Mouse (Mus musculus) ES-Bruce4 (cell line): ENCODE data around the gene Arl4d. TPM values are rescaled to one million over a fixed set of nuclear protein-coding genes. Genes with fewer than 3 reads are reported as not detected.

Experiments
- H3K27ac ChIP-seq: 2 replicates; pipeline ENCODE4 v1.5.1; 2012; ENCODE audit warnings: low read length, inconsistent platforms; ENCODE audit not compliant: insufficient read depth
- H3K27me3 ChIP-seq: 2 replicates; pipeline ENCODE4 v1.6.1; 2012; ENCODE audit warnings: mild to moderate bottlenecking, low read length, inconsistent platforms; ENCODE audit not compliant: control insufficient read depth, poor library complexity, insufficient read depth, severe bottlenecking
- H3K36me3 ChIP-seq: 2 replicates; pipeline ENCODE4 v1.6.1; 2012; ENCODE audit warnings: inconsistent platforms, mild to moderate bottlenecking, low read length, moderate library complexity; ENCODE audit not compliant: control insufficient read depth, poor library complexity, insufficient read depth, severe bottlenecking
- H3K4me1 ChIP-seq: one replicate; pipeline ENCODE4 v1.8.1; 2011; ENCODE audit warnings: low read length; ENCODE audit not compliant: control insufficient read depth, insufficient read depth
- H3K4me3 ChIP-seq: 2 replicates; pipeline ENCODE4 v1.5.1; 2011; ENCODE audit warnings: low read depth, mild to moderate bottlenecking, low read length
- H3K9ac ChIP-seq: 2 replicates; pipeline ENCODE4 v1.6.1; 2012; ENCODE audit warnings: low read depth, mild to moderate bottlenecking, inconsistent platforms; ENCODE audit not compliant: poor library complexity, severe bottlenecking
- H3K9me3 ChIP-seq: replicated peaks from 2 replicates; pipeline ENCODE4 v1.6.1; 2012; ENCODE audit warnings: mild to moderate bottlenecking, low read length, inconsistent platforms; ENCODE audit not compliant: control insufficient read depth, poor library complexity, insufficient read depth, severe bottlenecking
- CTCF ChIP-seq: IDR thresholded peaks from one replicate; pipeline ENCODE4 v1.8.1; 2011; ENCODE audit warnings: low read depth, low read length
- EP300 ChIP-seq: IDR thresholded peaks from 2 replicates; pipeline ENCODE4 v1.6.1; 2011; ENCODE audit warnings: low read depth, low read length; ENCODE audit not compliant: insufficient read depth
- POLR2A ChIP-seq: IDR thresholded peaks from one replicate; pipeline ENCODE4 v1.8.1; 2011; ENCODE audit warnings: low read length; ENCODE audit not compliant: insufficient read depth
- polyA plus RNA-seq: library from polyadenylated mRNA; stranded (reverse); fragments of >200 nt; gene quantifications from 2 replicates; pipeline ENCODE4 v1.2.4, GENCODE M21; 2011; ENCODE audit warnings: low read depth; ENCODE audit not compliant: missing spikeins, insufficient read depth, insufficient read length

Arl4d gene
- polyA plus RNA-seq, 1 experiment, result 5.1 TPM

GRCm38 (mm10) chr11:101695906-101696661 lies 30.7 kb downstream of the Arl4d start:
- Histone ChIP-seq H3K4me3 (peak overlapping the region; percentile 3; the same call in 1 of the 2 replicates), H3K4me1 (peaks cover 8% of the 10 kb centered on the region), H3K36me3 (no peaks in the 10 kb centered on the region), H3K27ac (peak overlapping the region; percentile 94), H3K9ac (peak overlapping the region; percentile 51), H3K9me3 (peaks cover 4% of the 10 kb centered on the region; the same call in 1 of the 2 replicates), H3K27me3 (no peaks in the 10 kb centered on the region)
- TF ChIP-seq EP300, result peak; percentile 95
- no peak for TF ChIP-seq CTCF
- no peak for TF ChIP-seq POLR2A

GRCm38 (mm10) chr11:101697156-101697861 lies 32.0 kb downstream of the Arl4d start:
- TF ChIP-seq EP300, result 0 out of 2 replicates have a peak, but pooled peaks have one; percentile 22
- no peak for TF ChIP-seq POLR2A
- TF ChIP-seq CTCF, result no peak
- no peak overlapping the region; the same call in 1 of the 2 replicates for H3K4me3 ChIP-seq
- no peaks in the 10 kb centered on the region for H3K36me3 ChIP-seq
- no peaks in the 10 kb centered on the region for H3K27me3 ChIP-seq
- peaks cover 4% of the 10 kb centered on the region; the same call in 1 of the 2 replicates for H3K9me3 ChIP-seq
- peak overlapping the region; percentile 94 for H3K27ac ChIP-seq
- H3K4me1 ChIP-seq, result peaks cover 8% of the 10 kb centered on the region
- H3K9ac ChIP-seq, result peak overlapping the region; percentile 49

GRCm38 (mm10) chr11:101698114-101698513 lies 32.8 kb downstream of the Arl4d start:
- Histone ChIP-seq H3K4me1 (peaks cover 8% of the 10 kb centered on the region), H3K4me3 (no peak overlapping the region), H3K27ac (peak overlapping the region; percentile 94), H3K36me3 (no peaks in the 10 kb centered on the region), H3K27me3 (no peaks in the 10 kb centered on the region), H3K9me3 (peaks cover 4% of the 10 kb centered on the region; the same call in 1 of the 2 replicates), H3K9ac (no peak overlapping the region)
- TF ChIP-seq POLR2A (no peak), EP300 (no peak), CTCF (no peak)

GRCm38 (mm10) chr11:101699556-101699955 lies 34.2 kb downstream of the Arl4d start:
- Histone ChIP-seq H3K27ac (no peak overlapping the region), H3K4me1 (peaks cover 8% of the 10 kb centered on the region), H3K27me3 (no peaks in the 10 kb centered on the region), H3K9ac (no peak overlapping the region), H3K4me3 (no peak overlapping the region), H3K9me3 (peaks cover 4% of the 10 kb centered on the region; the same call in 1 of the 2 replicates), H3K36me3 (no peaks in the 10 kb centered on the region)
- TF ChIP-seq POLR2A, result no peak
- no peak for TF ChIP-seq CTCF
- TF ChIP-seq EP300, result no peak

GRCm38 (mm10) chr11:101699991-101700390 lies 34.6 kb downstream of the Arl4d start:
- Histone ChIP-seq H3K27me3 (no peaks in the 10 kb centered on the region), H3K4me1 (peaks cover 8% of the 10 kb centered on the region), H3K9ac (no peak overlapping the region), H3K27ac (no peak overlapping the region), H3K36me3 (no peaks in the 10 kb centered on the region), H3K4me3 (no peak overlapping the region), H3K9me3 (peaks cover 4% of the 10 kb centered on the region; the same call in 1 of the 2 replicates)
- no peak for TF ChIP-seq CTCF

GRCm38 (mm10) chr11:101700446-101700845 lies 35.1 kb downstream of the Arl4d start:
- Histone ChIP-seq H3K4me3 (no peak overlapping the region), H3K9me3 (peaks cover 4% of the 10 kb centered on the region; the same call in 1 of the 2 replicates), H3K4me1 (peaks cover 4% of the 10 kb centered on the region), H3K9ac (no peak overlapping the region), H3K27ac (no peak overlapping the region), H3K27me3 (no peaks in the 10 kb centered on the region), H3K36me3 (no peaks in the 10 kb centered on the region)
- TF ChIP-seq POLR2A, result no peak
- no peak for TF ChIP-seq CTCF
- no peak for TF ChIP-seq EP300
